Mouse (Mus musculus): Measurements from ENCODE around the gene Gm8298. TPM values are rescaled to one million over a fixed set of nuclear protein-coding genes. Genes with fewer than 3 reads are reported as not detected.

Gene Gm8298
- not detected for polyA plus RNA-seq (2014; fragmentation: Illumina TruSeq; extraction: RNeasy Lipid Tissue Mini Kit (QIAGEN cat#74804); ENCODE audit: low read depth, low replicate concordance)

DNA sequence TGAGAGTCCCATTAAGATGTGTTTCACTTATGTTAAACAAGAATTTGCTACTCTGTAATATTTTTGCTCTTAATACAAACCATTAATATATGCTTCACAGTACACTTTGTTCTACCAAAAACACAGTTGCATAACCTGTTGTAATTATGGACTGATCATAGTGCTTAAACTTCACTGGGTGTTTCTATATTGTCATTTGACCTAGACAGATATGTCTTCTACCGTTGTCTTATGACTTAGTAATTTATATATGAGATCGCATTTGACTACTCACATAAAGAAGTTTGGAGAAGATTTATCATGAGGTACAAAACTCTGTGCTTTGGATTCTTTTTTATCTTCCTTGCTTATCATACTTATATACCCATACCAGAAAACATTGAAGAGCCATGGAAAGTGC, at the start of gene Gm8298:
Gene Gm8298 (plus strand): TSS at position 301 of the 400 bp plus-strand sequence.

DNA sequence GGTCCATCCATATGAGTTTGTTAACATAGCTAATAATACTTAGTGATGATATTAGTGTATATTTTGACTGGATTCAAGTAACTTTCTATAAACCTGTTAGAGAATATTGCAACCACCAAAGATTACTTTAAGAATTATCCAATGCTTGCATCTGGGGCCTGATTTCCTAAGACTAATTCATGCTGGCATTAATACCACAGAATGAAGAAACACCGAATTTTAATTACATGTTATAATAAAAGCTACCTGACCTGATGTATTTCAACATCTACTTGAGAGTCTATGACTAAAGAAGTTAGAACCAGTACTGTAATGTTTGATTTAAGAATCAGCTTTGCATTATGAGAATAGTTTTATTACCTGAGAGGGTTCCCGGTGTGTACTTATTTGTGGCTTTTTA, 64.1 kb downstream of the Gm8298 start, which contains the start of gene C130079G13Rik:
Gene C130079G13Rik (plus strand): TSS at position 301 of the 400 bp plus-strand sequence.

Other genes with a start within 250 kb of the Gm8298 start
- not detected for gene Gm5538, start 131.3 kb upstream of the Gm8298 start, polyA plus RNA-seq (2014; fragmentation: Illumina TruSeq; extraction: RNeasy Lipid Tissue Mini Kit (QIAGEN cat#74804); ENCODE audit: low read depth, low replicate concordance)
- gene C130079G13Rik, start 64.2 kb downstream of the Gm8298 start, polyA plus RNA-seq (2014; fragmentation: Illumina TruSeq; extraction: RNeasy Lipid Tissue Mini Kit (QIAGEN cat#74804); ENCODE audit: low read depth, low replicate concordance), result not detected
- not detected for gene Aadacl2, start 145.7 kb downstream of the Gm8298 start, polyA plus RNA-seq (2014; fragmentation: Illumina TruSeq; extraction: RNeasy Lipid Tissue Mini Kit (QIAGEN cat#74804); ENCODE audit: low read depth, low replicate concordance)
- gene Aadac, start 164.7 kb downstream of the Gm8298 start, polyA plus RNA-seq (2014; fragmentation: Illumina TruSeq; extraction: RNeasy Lipid Tissue Mini Kit (QIAGEN cat#74804); ENCODE audit: low read depth, low replicate concordance), result 723 TPM
- gene Sucnr1, start 220.8 kb downstream of the Gm8298 start, polyA plus RNA-seq (2014; fragmentation: Illumina TruSeq; extraction: RNeasy Lipid Tissue Mini Kit (QIAGEN cat#74804); ENCODE audit: low read depth, low replicate concordance), result 73.5 TPM